Mouse (Mus musculus): ENCODE results near the gene Emilin2.

Emilin2 gene

DNA sequence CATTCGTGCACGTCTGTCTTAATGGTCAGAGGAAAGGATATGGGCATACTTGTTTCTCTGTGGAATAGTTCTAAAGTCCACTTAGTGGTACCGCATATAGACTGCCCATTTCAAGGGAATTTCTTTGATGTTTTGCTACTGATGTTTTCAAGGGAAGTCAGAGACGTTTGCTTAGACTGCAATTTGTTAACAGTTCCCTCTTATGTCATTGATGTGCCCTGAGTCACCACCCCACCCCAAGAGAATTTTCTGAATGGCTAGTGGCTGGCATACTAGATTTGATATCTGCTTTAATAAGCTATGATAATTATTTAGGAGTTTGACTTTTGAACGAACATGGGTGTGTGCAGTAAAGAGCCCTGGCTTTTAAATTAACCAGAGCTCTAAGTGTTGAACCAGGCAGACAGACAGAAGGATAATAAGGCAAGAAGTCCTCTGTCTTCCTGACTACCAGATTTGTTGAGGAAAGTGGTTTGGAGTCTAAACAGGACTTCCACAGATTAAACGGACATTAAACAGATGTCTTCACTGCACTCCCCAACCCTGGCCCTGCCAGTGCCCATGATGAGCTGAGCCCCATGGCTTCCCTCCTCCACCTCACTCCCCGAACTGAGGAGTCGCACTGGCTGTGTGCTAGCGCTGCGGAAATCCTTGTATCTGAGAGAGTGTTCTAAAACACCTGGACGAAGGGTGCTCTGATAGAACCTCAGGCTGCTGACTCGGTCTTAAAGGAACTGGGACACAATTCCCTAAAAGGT is 105.5 kb downstream of the Emilin2 start:
- no peak for DNase-seq (ENCODE audit: low spot score in 2 of 2)

DNA sequence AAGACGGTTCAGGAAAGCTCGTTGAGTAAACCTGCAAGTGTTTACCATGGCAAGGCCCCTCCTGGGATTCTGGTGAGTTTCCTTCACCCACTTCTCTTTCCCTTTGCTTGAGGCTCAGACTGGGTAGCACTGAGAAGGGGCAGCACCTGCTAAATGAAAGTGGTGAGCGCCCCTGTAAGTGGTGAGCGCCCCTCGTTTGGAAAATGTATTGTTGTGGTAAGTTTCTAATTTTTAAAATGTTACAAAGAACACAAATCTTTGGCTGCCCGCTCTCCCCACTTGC is 107.0 kb downstream of the Emilin2 start:
- DNase-seq (ENCODE audit: low spot score in 2 of 2): peak in 1 of 2 experiments; percentile 26

DNA sequence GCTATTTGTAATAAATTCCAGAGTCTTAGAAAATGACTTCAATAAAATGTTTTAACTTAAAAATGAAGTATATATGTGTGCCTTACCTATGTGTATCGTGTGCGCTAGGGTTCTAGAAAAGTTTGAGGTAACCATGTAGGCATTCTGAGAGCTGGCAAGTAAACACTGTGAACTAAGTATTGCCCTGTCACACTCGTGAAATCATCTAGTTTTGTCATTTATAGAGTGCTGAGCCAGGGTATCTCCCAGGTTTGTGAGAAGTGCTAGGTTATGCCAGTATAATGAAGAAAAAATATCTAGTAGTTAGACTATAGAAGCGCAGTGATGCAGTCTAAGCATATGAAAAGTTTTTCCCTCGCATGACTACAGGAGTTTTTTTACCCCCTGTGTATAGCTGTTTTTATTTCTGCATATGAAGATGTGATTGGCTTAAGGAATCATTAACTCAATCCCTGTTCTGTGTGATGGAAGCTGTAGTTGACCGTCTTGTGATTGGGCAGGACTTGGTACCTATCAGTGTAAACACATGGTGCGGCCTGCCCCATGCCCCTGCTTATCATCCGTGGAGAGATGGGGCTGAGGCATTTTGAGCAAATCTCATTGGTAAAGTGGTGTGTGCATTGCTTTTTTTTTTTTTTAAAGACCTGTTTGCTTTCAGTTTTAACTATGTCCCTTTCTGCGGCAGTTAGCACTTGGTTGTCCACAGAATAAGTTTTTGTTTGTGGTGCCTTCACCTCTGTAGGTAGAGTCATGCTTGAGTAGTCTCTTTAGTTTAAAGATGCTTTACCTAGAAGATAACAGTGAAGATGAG is 107.6 kb downstream of the Emilin2 start:
- DNase-seq (ENCODE audit: low spot score in 2 of 2): peak; percentile 44 to 69
